ENCODE assay signal across 17 mouse cellular contexts in genomic region chr4:149550866-149551265, GRCm38 (mm10).
"Had no signal": no experiment of that assay in that cellular context is flagged by ENCODE, and none has a peak within 500 bp of the region (broad histone marks: within the 10 kb centered on the region; RNA-seq: fewer than 3 reads in every experiment).

No protein-coding gene starts in this region.

- H3K4me3 ChIP-seq: midbrain, embryonic 10.5 days; midbrain, embryonic 12.5 days; myocyte had no signal

- H3K9ac ChIP-seq: lung, embryonic 14.5 days; midbrain, embryonic 12.5 days had no signal

- ATAC-seq: midbrain, embryonic 16.5 days had no signal

- H3K4me2 ChIP-seq: lung, embryonic 14.5 days; midbrain, embryonic 12.5 days had no signal

- H3K27me3 ChIP-seq: midbrain, embryonic 12.5 days had no signal

- H3K9me3 ChIP-seq: midbrain, embryonic 10.5 days; midbrain, embryonic 12.5 days had no signal

- H3K4me1 ChIP-seq: midbrain, embryonic 12.5 days had no signal

- DNase-seq: lung, adult 18-20 months; lung, embryonic 14.5 days; lung, postnatal 10 days; lung, postnatal 4 days; midbrain, embryonic 14.5 days; retina, postnatal 1 day; right cerebral cortex, adult 18-20 months; right cerebral cortex, postnatal 25 days; right cerebral cortex, postnatal 4 days; spleen, adult 18-20 months; thymus, adult 18-20 months; thymus, postnatal 14 days; thymus, postnatal 36 days had no signal

- H3K27ac ChIP-seq: midbrain, embryonic 10.5 days; midbrain, embryonic 12.5 days had no signal
